Mouse (Mus musculus) liver, adult 2 months (tissue): ENCODE data around the gene Zbtb9. TPM values are rescaled to one million over a fixed set of nuclear protein-coding genes. Genes with fewer than 3 reads are reported as not detected.

Experiments used
- DNase-seq: peaks from one replicate; pipeline ENCODE4 v3.0.0-alpha.2; 2011; ENCODE audit warnings: low read depth, low spot score; ENCODE audit errors: extremely low read depth
- H3K27ac ChIP-seq: fragments of 200-500 bp; replicated peaks from 2 replicates; pipeline ENCODE4 v1.5.1; 2012; ENCODE audit warnings: low read depth, mild to moderate bottlenecking, control low read depth, inconsistent platforms, low read length; ENCODE audit not compliant: insufficient read depth
- H3K27me3 ChIP-seq: fragments of 200-500 bp; 2 replicates; pipeline ENCODE4 v1.6.1; 2012; ENCODE audit warnings: mild to moderate bottlenecking, moderate library complexity, low read length, inconsistent platforms; ENCODE audit not compliant: control insufficient read depth, insufficient read depth
- H3K36me3 ChIP-seq: fragments of 200-500 bp; 2 replicates; pipeline ENCODE4 v1.6.1; 2012; ENCODE audit warnings: low read length, inconsistent platforms; ENCODE audit not compliant: control insufficient read depth, insufficient read depth
- H3K4me1 ChIP-seq: fragments of 200-500 bp; 2 replicates; pipeline ENCODE4 v1.6.1; 2011; ENCODE audit warnings: low read length; ENCODE audit not compliant: control insufficient read depth, insufficient read depth
- H3K4me3 ChIP-seq: fragments of 200-500 bp; 2 replicates; pipeline ENCODE4 v1.5.1; 2011; ENCODE audit warnings: low read depth, mild to moderate bottlenecking, control low read depth, low read length, moderate library complexity; ENCODE audit not compliant: insufficient read depth
- H3K79me2 ChIP-seq: fragments of 200-500 bp; 2 replicates; pipeline ENCODE4 v1.6.1; 2012; ENCODE audit warnings: inconsistent platforms, mild to moderate bottlenecking, low read length, moderate library complexity; ENCODE audit not compliant: control insufficient read depth, insufficient read depth
- H3K9ac ChIP-seq: fragments of 200-500 bp; 2 replicates; pipeline ENCODE4 v1.6.1; 2012; ENCODE audit warnings: low read depth, mild to moderate bottlenecking, control low read depth, inconsistent platforms, low read length
- CTCF ChIP-seq: fragments of 200-500 bp; IDR thresholded peaks from 2 replicates; pipeline ENCODE4 v1.5.1; 2011; ENCODE audit warnings: low read depth, low read length, control low read depth
- POLR2A ChIP-seq: fragments of 200-500 bp; IDR thresholded peaks from 2 replicates; pipeline ENCODE4 v1.6.1; 2011; ENCODE audit warnings: low read length, control low read depth; ENCODE audit not compliant: insufficient read depth; ENCODE audit errors: extremely low read depth
- WGBS: fragments of 180-500 bp; shearing (Covaris S2); methylation state at CpG from one replicate; pipeline ENCODE4 v1.1.7; 2018; 5-methylcytosine and 5-hydroxymethylcytosine counted together
- polyA plus RNA-seq: library from polyadenylated mRNA; depleted of rRNA; stranded (reverse); fragments of >200 nt; gene quantifications from 2 replicates; pipeline ENCODE4 v1.2.3, GENCODE M21; 2012
- total RNA-seq: library from RNA; depleted of rRNA; stranded (reverse); fragments of >200 nt; gene quantifications from 2 replicates; pipeline ENCODE4 v1.2.3, GENCODE M21; 2014

The Zbtb9 gene
- total and polyA plus RNA-seq, 2 experiments: 3.3 to 3.6 TPM

DNA sequence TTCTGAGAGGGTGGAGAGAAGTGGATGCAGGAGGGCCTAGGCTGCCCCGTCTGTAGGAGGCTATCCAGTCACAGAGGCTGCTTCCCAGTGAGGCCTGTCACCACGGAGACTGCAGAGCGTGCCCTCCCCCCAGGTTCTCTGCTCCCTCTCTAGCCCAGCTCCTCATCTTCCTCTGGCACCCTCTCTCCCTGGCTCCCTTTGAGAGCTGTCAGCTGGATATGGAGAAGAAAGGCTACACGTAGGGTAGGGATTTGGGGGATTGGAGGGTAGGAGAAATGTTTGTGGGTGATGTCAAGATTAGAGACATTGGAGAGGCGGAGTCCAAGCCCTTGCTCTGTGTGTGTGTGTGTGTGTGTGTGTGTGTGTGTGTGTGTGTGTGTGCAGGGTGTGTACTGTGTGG is 23.1 kb upstream of the Zbtb9 start:
- 76% methylated on average over 5 of the region's 5 CpGs for WGBS
- H3K4me1 ChIP-seq: peaks cover 4% of the 10 kb centered on the region; the same call in 1 of the 2 replicates
- no peak for TF ChIP-seq POLR2A
- no peak for TF ChIP-seq CTCF
- H3K27ac ChIP-seq: no peak overlapping the region
- no peak overlapping the region for H3K4me3 ChIP-seq
- H3K9ac ChIP-seq: no peak overlapping the region
- no peaks in the 10 kb centered on the region for H3K27me3 ChIP-seq
- no peaks in the 10 kb centered on the region for H3K36me3 ChIP-seq
- DNase-seq: no peak
- H3K79me2 ChIP-seq: no peaks in the 10 kb centered on the region

DNA sequence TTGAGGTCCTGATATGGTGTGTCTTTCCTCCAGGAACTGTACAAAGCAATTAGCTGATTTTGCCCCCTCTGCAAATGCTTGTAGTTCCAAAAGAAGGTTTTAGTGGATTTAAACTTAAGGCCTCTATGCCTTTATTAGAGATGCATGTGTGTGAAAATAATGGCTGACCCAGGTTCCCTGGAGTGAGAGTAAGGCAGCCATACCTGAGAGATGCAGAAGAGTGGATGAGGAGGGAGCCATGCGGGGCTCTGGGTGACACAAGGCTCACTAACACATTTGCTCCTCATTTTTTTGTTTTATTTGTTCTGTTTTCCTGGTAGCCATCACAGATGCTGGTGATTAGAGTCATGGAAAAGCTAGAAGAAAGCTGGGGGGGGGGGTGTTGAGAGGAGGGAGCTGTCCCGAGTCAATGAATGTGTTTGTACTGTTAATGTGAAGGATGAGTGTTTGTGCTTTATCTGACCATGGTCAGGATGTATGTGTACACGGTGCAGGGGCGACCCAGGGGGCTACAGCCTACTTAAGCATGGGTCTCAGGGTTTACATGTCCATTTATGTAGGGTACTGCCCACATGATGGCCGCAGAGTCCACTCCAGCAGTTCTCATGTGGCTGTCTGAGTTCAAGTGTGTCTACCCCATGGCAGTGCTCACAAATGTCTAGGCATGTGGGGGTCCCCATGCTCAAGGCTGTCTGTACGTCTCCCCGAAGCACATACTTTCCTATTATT is 22.2 kb upstream of the Zbtb9 start:
- Histone ChIP-seq H3K4me1 (peaks cover 4% of the 10 kb centered on the region; the same call in 1 of the 2 replicates), H3K4me3 (no peak overlapping the region), H3K27me3 (no peaks in the 10 kb centered on the region), H3K9ac (no peak overlapping the region), H3K36me3 (no peaks in the 10 kb centered on the region), H3K27ac (no peak overlapping the region), H3K79me2 (no peaks in the 10 kb centered on the region)
- no peak for DNase-seq
- 47% methylated on average over 7 of the region's 7 CpGs for WGBS
- no peak for TF ChIP-seq POLR2A
- no peak for TF ChIP-seq CTCF

DNA sequence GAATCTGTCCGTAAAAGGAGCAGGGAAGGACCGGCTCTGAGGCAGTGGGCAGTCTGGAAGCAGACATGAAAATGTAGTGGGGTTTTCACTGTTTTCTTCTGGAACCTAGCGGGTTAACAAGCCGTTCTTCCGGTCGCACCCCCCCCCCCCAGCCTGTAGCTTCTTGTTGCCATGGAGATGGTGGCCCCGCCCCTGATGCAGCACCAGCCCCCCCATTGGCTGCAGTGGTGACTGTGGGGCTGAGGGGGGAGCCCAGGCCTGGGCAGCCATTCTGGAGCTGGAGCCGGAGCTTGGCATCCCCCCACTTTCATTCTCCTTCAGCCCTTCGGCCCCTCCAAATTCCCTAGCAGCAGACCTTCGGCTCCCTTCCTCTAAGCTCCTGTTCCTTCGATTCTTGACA is 21.6 kb upstream of the Zbtb9 start:
- Histone ChIP-seq H3K4me3 (no peak overlapping the region), H3K27ac (no peak overlapping the region), H3K27me3 (no peaks in the 10 kb centered on the region), H3K36me3 (no peaks in the 10 kb centered on the region), H3K4me1 (peaks cover 4% of the 10 kb centered on the region; the same call in 1 of the 2 replicates), H3K9ac (no peak overlapping the region), H3K79me2 (no peaks in the 10 kb centered on the region)
- TF ChIP-seq CTCF: no peak
- no peak for TF ChIP-seq POLR2A
- no peak for DNase-seq
- 16% methylated on average over 11 of the region's 11 CpGs for WGBS

DNA sequence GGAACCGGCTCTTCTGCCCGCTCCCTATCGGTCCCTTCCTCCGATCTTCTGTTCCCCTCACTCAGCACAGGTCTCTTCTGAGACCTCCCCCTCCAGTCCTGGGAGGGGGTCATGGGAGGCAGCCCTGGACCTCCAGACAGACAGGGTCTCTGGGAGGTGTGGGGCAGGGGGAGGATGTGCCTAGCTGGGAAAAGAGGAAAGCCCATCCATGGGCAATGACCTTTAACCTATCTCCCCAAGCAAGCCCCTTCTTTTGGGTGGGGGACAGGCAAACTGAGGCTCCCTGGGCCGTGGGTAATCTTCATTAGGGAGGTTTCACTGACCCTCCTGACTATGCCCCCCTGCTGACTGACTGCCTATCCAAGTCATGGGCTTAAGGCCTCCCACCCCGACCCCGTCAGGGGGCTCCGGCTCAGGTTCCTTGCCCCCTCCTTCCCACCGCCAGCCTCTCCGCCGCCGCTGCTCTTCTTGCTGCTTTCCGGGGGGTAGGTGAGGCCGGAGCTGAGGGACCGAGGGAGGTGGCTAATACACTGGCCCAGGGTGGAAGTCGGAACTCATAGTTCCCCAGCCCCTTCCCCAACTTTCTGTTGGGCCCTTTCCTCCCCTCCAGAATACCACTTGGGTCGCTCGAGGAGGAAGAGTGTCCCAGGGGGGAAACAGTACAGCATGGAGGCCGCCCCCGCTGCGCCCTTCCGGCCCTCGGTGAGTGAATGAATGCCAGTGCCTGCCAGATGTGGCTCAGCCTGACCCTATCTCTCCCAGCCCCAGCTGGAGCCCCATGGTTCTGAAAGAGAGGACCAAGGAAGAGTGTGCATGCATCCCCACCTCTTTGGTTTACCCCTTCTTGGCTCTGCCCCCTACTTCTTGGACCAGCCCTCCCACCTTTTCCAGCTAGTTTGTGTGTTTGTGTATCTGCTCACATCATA is 20.8 kb upstream of the Zbtb9 start:
- Histone ChIP-seq H3K36me3 (no peaks in the 10 kb centered on the region), H3K9ac (no peak overlapping the region), H3K27me3 (no peaks in the 10 kb centered on the region), H3K4me3 (no peak overlapping the region), H3K79me2 (no peaks in the 10 kb centered on the region), H3K27ac (no peak overlapping the region), H3K4me1 (peaks cover 2% of the 10 kb centered on the region; the same call in 1 of the 2 replicates)
- no peak for TF ChIP-seq POLR2A
- TF ChIP-seq CTCF: no peak
- 36% methylated on average over 23 of the region's 23 CpGs for WGBS
- no peak for DNase-seq

DNA sequence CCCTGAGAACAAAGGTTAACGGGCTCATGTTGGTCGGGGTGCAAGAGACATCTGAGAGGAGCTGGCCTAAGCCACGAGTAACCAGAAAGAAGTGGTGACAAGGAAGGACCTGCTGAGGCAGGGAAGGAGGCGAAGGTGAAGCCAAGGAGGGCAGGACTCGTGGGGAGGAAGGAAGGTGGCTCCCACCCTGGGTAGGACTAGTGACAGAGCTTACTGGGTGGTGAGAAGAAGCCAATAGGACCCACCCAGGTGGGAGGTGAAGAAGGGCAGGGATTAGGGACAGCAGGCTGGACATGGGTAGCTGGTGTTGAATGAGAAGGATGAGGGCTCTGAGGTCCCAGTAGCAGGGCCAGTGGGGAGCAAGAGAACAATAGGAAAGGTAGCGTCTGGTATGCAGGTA is 19.8 kb upstream of the Zbtb9 start:
- Histone ChIP-seq H3K9ac (no peak overlapping the region), H3K4me1 (no peaks in the 10 kb centered on the region), H3K79me2 (no peaks in the 10 kb centered on the region)

More for the DNA sequence above, 19.8 kb upstream of the Zbtb9 start:
- Histone ChIP-seq H3K36me3 (no peaks in the 10 kb centered on the region), H3K4me3 (no peak overlapping the region), H3K27ac (no peak overlapping the region), H3K27me3 (no peaks in the 10 kb centered on the region)
- 63% methylated on average over 6 of the region's 6 CpGs for WGBS
- no peak for DNase-seq
- no peak for TF ChIP-seq CTCF
- TF ChIP-seq POLR2A: no peak
